Mouse (Mus musculus) bone marrow macrophage, adult 2 months (primary cell): ENCODE results near the gene Arnt2.

Experiments used
- CTCF ChIP-seq: IDR thresholded peaks from 2 replicates; pipeline ENCODE4 v1.5.1; 2012; ENCODE audit warnings: low read depth, mild to moderate bottlenecking, low read length, moderate library complexity
- POLR2A ChIP-seq: IDR thresholded peaks from 2 replicates; pipeline ENCODE4 v1.6.1; 2012; ENCODE audit warnings: mild to moderate bottlenecking, low read depth, low read length, borderline replicate concordance

DNA sequence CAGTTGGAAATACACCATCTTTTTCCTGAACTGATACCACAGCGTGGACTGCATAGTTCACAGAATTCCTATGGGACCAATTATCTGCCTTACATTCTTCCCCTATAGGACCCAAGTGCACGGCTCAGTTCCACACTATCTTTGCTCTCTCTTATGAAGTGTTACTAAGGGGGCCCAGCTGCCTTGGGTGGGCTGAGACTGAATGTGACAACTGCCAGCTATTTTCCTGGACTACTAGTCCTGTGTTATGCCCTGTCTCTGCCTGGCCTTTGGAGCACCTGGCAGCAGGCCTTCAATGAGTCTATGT lies 73.4 kb downstream of the Arnt2 start:
- no peak for TF ChIP-seq CTCF
- TF ChIP-seq POLR2A, result no peak
